Mouse (Mus musculus): ENCODE results near the gene Trim15. TPM values are rescaled to one million over a fixed set of nuclear protein-coding genes. Genes with fewer than 3 reads are reported as not detected.
"Not testable (repeated sequence)": the region's sequence is repeated elsewhere in the genome, so short reads cannot be mapped to it uniquely, and the experiment has no call there.

Gene Trim15
- polyA plus RNA-seq, 1 experiment from 2014 or later = 0.20 TPM

DNA sequence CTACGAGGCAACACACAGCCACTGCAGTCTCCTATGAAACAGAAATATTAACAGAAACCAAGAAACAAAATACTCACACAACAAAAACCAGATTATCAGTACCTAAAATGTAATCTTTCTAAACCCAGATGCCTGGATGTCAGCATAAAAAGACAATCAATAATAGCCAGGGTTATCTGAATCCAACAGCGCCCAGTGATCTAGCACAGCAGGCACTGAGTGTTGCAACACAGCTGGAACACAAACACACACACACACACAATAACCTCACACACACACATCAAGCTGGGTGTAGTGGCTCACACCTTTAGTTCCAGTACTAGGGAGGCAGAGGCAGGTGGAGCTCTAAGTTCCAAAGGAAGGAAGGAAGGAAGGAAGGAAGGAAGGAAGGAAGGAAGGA, 38.5 kb downstream of the Trim15 start:
- no peaks in the 10 kb centered on the region for H3K27me3 ChIP-seq (ENCODE audit: control insufficient read depth, insufficient read depth, low read length)
- no peak overlapping the region for H3K9ac ChIP-seq (ENCODE audit: low read length)
- no peak for ATAC-seq (replicated peaks; ENCODE audit: low FRiP score)
- no peaks in the 10 kb centered on the region for H3K9me3 ChIP-seq (ENCODE audit: control insufficient read depth, low read length)
- DNase-seq (ENCODE audit: low spot score) = no peak
- no peak overlapping the region for H3K27ac ChIP-seq (ENCODE audit: low read depth, low read length)
- H3K4me1 ChIP-seq (replicated peaks; ENCODE audit: control insufficient read depth, insufficient read depth, low read length) = no peaks in the 10 kb centered on the region
- no peak overlapping the region for H3K4me2 ChIP-seq (ENCODE audit: low read depth, low read length, severe bottlenecking)
- WGBS = 89% methylated on average over 2 of the region's 2 CpGs
- no peaks in the 10 kb centered on the region for H3K36me3 ChIP-seq (ENCODE audit: control insufficient read depth, insufficient read depth, low read length)
- H3K4me3 ChIP-seq (ENCODE audit: low read depth, low read length) = no peak overlapping the region

DNA sequence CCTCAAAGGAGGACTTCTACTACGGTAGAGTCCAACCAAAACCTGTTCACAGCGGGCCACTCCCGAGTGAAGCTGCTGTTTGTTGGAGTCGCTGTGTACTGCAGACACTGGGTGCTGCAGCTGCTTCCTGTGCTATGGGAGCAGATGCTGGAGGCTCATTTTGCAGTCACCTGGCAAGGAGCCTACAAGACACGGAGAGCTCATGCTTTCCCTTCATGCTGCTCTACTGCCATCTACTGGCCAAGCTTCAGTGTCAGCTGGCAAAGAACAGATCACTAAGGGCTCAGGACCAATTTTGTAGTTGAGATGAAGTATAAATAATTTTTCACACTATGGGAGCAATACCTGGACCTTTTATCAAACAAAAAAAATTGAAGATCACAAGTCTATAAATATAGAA, 41.0 kb downstream of the Trim15 start:
- H3K9me3 ChIP-seq (ENCODE audit: control insufficient read depth, low read length); H3K4me1 ChIP-seq (replicated peaks; ENCODE audit: control insufficient read depth, insufficient read depth, low read length): not testable (repeated sequence)
- WGBS = 13% methylated on average over 5 of the region's 5 CpGs

DNA sequence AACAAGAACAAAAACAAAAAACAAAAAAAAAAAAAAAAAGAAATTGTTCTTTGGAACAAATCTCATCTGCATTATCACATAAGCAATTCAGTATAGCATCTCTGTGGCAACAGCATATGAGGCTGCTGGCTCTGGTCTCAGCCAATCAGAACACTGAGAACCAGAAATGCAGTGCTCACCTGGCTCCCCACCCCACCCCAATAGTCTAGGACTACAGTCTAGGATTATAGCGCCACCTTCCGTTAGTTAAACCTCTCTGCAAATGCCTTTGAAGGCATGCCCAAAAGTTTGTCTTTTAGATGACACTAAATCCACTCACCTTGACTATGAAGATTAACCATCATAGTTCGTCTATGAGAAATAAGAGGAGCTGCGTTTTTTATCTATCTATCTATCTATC, 41.5 kb downstream of the Trim15 start:
- Histone ChIP-seq H3K9me3 (ENCODE audit: control insufficient read depth, low read length) (no peaks in the 10 kb centered on the region), H3K4me1 (replicated peaks; ENCODE audit: control insufficient read depth, insufficient read depth, low read length) (no peaks in the 10 kb centered on the region), H3K27me3 (ENCODE audit: control insufficient read depth, insufficient read depth, low read length) (no peaks in the 10 kb centered on the region), H3K36me3 (ENCODE audit: control insufficient read depth, insufficient read depth, low read length) (no peaks in the 10 kb centered on the region), H3K27ac (ENCODE audit: low read depth, low read length) (no peak overlapping the region), H3K9ac (ENCODE audit: low read length) (no peak overlapping the region), H3K4me3 (ENCODE audit: low read depth, low read length) (no peak overlapping the region), H3K4me2 (ENCODE audit: low read depth, low read length, severe bottlenecking) (no peak overlapping the region)
- ATAC-seq (replicated peaks; ENCODE audit: low FRiP score) (no peak), DNase-seq (ENCODE audit: low spot score) (no peak)
- 24% methylated on average over 4 of the region's 4 CpGs for WGBS

More for the DNA sequence above, 41.0 kb downstream of the Trim15 start:
- H3K9ac ChIP-seq (ENCODE audit: low read length); H3K36me3 ChIP-seq (ENCODE audit: control insufficient read depth, insufficient read depth, low read length); H3K4me3 ChIP-seq (ENCODE audit: low read depth, low read length); H3K27me3 ChIP-seq (ENCODE audit: control insufficient read depth, insufficient read depth, low read length); H3K27ac ChIP-seq (ENCODE audit: low read depth, low read length); ATAC-seq (replicated peaks; ENCODE audit: low FRiP score); H3K4me2 ChIP-seq (ENCODE audit: low read depth, low read length, severe bottlenecking): not testable (repeated sequence)
- DNase-seq (ENCODE audit: low spot score) = peak; percentile 72

DNA sequence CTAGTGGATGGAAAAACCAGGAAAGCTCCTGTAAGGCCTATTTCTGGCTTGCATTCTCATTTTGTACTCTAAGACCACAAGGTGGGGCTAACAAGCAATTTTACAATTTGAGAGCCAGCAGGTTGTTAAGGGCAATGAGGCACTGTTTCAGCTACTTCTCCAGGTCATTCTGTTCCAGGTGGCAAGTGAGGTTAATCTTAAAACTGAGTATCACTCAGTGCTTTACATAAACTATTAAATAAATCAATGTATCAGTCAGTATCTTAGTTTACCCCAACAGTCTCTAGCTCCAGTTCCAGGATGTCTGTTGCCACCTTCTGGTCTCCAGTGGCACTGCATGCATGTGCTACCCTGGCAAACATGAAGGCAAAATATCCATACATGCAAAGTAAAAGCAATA, 43.0 kb downstream of the Trim15 start:
- H3K9ac ChIP-seq (ENCODE audit: low read length) = no peak overlapping the region
- no peaks in the 10 kb centered on the region for H3K27me3 ChIP-seq (ENCODE audit: control insufficient read depth, insufficient read depth, low read length)
- no peaks in the 10 kb centered on the region for H3K36me3 ChIP-seq (ENCODE audit: control insufficient read depth, insufficient read depth, low read length)
- H3K4me1 ChIP-seq (replicated peaks; ENCODE audit: control insufficient read depth, insufficient read depth, low read length) = no peaks in the 10 kb centered on the region
- no peak overlapping the region for H3K4me3 ChIP-seq (ENCODE audit: low read depth, low read length)
- no peak overlapping the region for H3K4me2 ChIP-seq (ENCODE audit: low read depth, low read length, severe bottlenecking)
- no peaks in the 10 kb centered on the region for H3K9me3 ChIP-seq (ENCODE audit: control insufficient read depth, low read length)
- peak; percentile 76 for DNase-seq (ENCODE audit: low spot score)
- peak; percentile 15; the same call in 1 of the 2 replicates for ATAC-seq (replicated peaks; ENCODE audit: low FRiP score)
- H3K27ac ChIP-seq (ENCODE audit: low read depth, low read length) = no peak overlapping the region

DNA sequence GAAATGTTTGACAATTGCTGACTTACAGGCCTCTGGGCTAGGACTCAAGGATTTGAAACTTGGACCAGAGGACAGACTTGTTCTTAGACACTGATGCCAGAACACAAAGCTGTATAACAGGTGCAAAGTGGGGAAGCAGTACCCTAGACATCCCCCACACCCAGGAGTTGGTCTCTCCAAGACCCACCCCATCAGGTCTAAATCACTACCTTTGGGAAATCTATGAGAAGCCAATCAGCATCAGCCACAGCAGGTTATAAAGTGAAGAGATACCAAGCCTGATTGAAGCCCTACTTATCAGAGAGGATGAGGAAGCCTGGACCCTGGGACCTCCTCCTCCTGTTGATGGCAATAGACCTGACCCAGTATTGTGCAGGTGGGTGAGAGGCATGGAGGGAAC, 55.1 kb downstream of the Trim15 start, which contains the start of gene H2-M10.6:
Gene H2-M10.6, plus strand, starts transcription at position 301 of the 400 bp plus-strand sequence.
- Histone ChIP-seq H3K27ac (ENCODE audit: low read depth, low read length) (no peak within 1 kb of the TSS), H3K4me2 (ENCODE audit: low read depth, low read length, severe bottlenecking) (no peak within 1 kb of the TSS), H3K9ac (ENCODE audit: low read length) (no peak within 1 kb of the TSS), H3K27me3 (ENCODE audit: control insufficient read depth, insufficient read depth, low read length) (no peaks in the 10 kb centered on the region), H3K4me1 (replicated peaks; ENCODE audit: control insufficient read depth, insufficient read depth, low read length) (no peaks in the 10 kb centered on the region), H3K4me3 (ENCODE audit: low read depth, low read length) (no peak within 1 kb of the TSS), H3K9me3 (ENCODE audit: control insufficient read depth, low read length) (no peaks in the 10 kb centered on the region), H3K36me3 (ENCODE audit: control insufficient read depth, insufficient read depth, low read length) (no peaks in the 10 kb centered on the region)
- no peak for ATAC-seq (replicated peaks; ENCODE audit: low FRiP score)
- no peak for DNase-seq (ENCODE audit: low spot score)

Other genes starting within 250 kb of the Trim15 start
- gene H2-M9, start 224.5 kb downstream of the Trim15 start, polyA plus RNA-seq (2014; fragmentation: Nextera tagmentation; extraction: Ambion mirVana) = not detected in 2 replicates
- not detected in 2 replicates for gene H2-M1, start 195.0 kb downstream of the Trim15 start, polyA plus RNA-seq (2014; fragmentation: Nextera tagmentation; extraction: Ambion mirVana)
- gene H2-M10.5, start 94.3 kb downstream of the Trim15 start, polyA plus RNA-seq (2014; fragmentation: Nextera tagmentation; extraction: Ambion mirVana) = not detected in 2 replicates
- not detected in 2 replicates for gene H2-M10.6, start 55.0 kb downstream of the Trim15 start, polyA plus RNA-seq (2014; fragmentation: Nextera tagmentation; extraction: Ambion mirVana)
- 30.9 and 31.7 TPM in 2 replicates for gene Trim26, start 30.1 kb downstream of the Trim15 start, polyA plus RNA-seq (2014; fragmentation: Nextera tagmentation; extraction: Ambion mirVana)
- gene Trim10, start 2.4 kb upstream of the Trim15 start, polyA plus RNA-seq (2014; fragmentation: Nextera tagmentation; extraction: Ambion mirVana) = 7.4 and 8.4 TPM in 2 replicates
- not detected in 2 replicates for gene Trim40, start 22.9 kb upstream of the Trim15 start, polyA plus RNA-seq (2014; fragmentation: Nextera tagmentation; extraction: Ambion mirVana)
- not detected in 2 replicates for gene Trim31, start 30.9 kb upstream of the Trim15 start, polyA plus RNA-seq (2014; fragmentation: Nextera tagmentation; extraction: Ambion mirVana)
- gene Rnf39, start 75.7 kb upstream of the Trim15 start, polyA plus RNA-seq (2014; fragmentation: Nextera tagmentation; extraction: Ambion mirVana) = 0.33 and 0.44 TPM in 2 replicates
- gene Ppp1r11, start 84.5 kb upstream of the Trim15 start, polyA plus RNA-seq (2014; fragmentation: Nextera tagmentation; extraction: Ambion mirVana) = 142 and 149 TPM in 2 replicates
- gene Znrd1, start 91.3 kb upstream of the Trim15 start, polyA plus RNA-seq (2014; fragmentation: Nextera tagmentation; extraction: Ambion mirVana) = 83.2 and 86.6 TPM in 2 replicates
- 10.2 and 10.5 TPM in 2 replicates for gene Znrd1as, start 91.4 kb upstream of the Trim15 start, polyA plus RNA-seq (2014; fragmentation: Nextera tagmentation; extraction: Ambion mirVana)
- not detected in 2 replicates for gene 2410137M14Rik, start 114.0 kb upstream of the Trim15 start, polyA plus RNA-seq (2014; fragmentation: Nextera tagmentation; extraction: Ambion mirVana)
- 0.73 and 1.1 TPM in 2 replicates for gene H2-M5, start 122.3 kb upstream of the Trim15 start, polyA plus RNA-seq (2014; fragmentation: Nextera tagmentation; extraction: Ambion mirVana)
- 130 and 142 TPM in 2 replicates for gene Zfp57, start 134.0 kb upstream of the Trim15 start, polyA plus RNA-seq (2014; fragmentation: Nextera tagmentation; extraction: Ambion mirVana)
- gene Mog, start 156.2 kb upstream of the Trim15 start, polyA plus RNA-seq (2014; fragmentation: Nextera tagmentation; extraction: Ambion mirVana) = 0.39 TPM in 1 of 2 replicates, not detected in the other
- gene Gabbr1, start 178.8 kb upstream of the Trim15 start, polyA plus RNA-seq (2014; fragmentation: Nextera tagmentation; extraction: Ambion mirVana) = 19.7 and 21.8 TPM in 2 replicates
- gene Olfr90, start 221.3 kb upstream of the Trim15 start, polyA plus RNA-seq (2014; fragmentation: Nextera tagmentation; extraction: Ambion mirVana) = not detected in 2 replicates
- 0.13 TPM in 2 replicates for gene Olfr91, start 231.1 kb upstream of the Trim15 start, polyA plus RNA-seq (2014; fragmentation: Nextera tagmentation; extraction: Ambion mirVana)